Mouse (Mus musculus) kidney, embryonic 14.5 days (tissue): ENCODE results near the gene Itpk1. TPM values are rescaled to one million over a fixed set of nuclear protein-coding genes. Genes with fewer than 3 reads are reported as not detected.

Experiments
- microRNA counts: library from miRNA; unstranded; fragments of <30 nt; microRNA quantifications from one replicate; lab custom pipeline; 2017
- microRNA-seq: library from miRNA; unstranded; fragments of <30 nt; microRNA quantifications from one replicate; pipeline ENCODE4, GENCODE M21; 2016
- polyA plus RNA-seq: library from polyadenylated mRNA; unstranded; fragments of >200 nt; fragmentation: Nextera tagmentation; extraction: Ambion mirVana; gene quantifications from 2 replicates; pipeline ENCODE4 v1.2.1, GENCODE M21; 2014

Itpk1 gene
- polyA plus RNA-seq, 1 experiment from 2014 or later, result 18.4 TPM

MicroRNA genes within 50 kb of the gene (microRNA counts, 519-probe panel; counts per million panel counts)
- microRNA mmu-miR-1936 (lab: Ali Mortazavi, UCI), result not detected

Small RNAs within 50 kb of the gene (microRNA-seq; reads per million reads assigned to microRNA genes)
- gene Mir1936, result not detected

Other genes starting within 250 kb of the Itpk1 start
- gene Golga5, start 235.8 kb downstream of the Itpk1 start, polyA plus RNA-seq, result 23.3 and 39.3 TPM in 2 replicates
- gene Chga, start 150.0 kb downstream of the Itpk1 start, polyA plus RNA-seq, result 0.30 and 0.73 TPM in 2 replicates
- gene Moap1, start 38.7 kb upstream of the Itpk1 start, polyA plus RNA-seq, result 21.1 and 25.9 TPM in 2 replicates
- gene Tmem251, start 38.8 kb upstream of the Itpk1 start, polyA plus RNA-seq, result 11.9 and 12.1 TPM in 2 replicates
- not detected in 2 replicates for gene Gm28051, start 52.8 kb upstream of the Itpk1 start, polyA plus RNA-seq
- gene Gon7, start 52.9 kb upstream of the Itpk1 start, polyA plus RNA-seq, result 34.7 and 38.1 TPM in 2 replicates
- 33.7 and 53.7 TPM in 2 replicates for gene Ubr7, start 53.0 kb upstream of the Itpk1 start, polyA plus RNA-seq
- gene Gm20604, start 53.7 kb upstream of the Itpk1 start, polyA plus RNA-seq, result 25.8 TPM in 2 replicates
- 17.7 and 24.0 TPM in 2 replicates for gene Btbd7, start 173.5 kb upstream of the Itpk1 start, polyA plus RNA-seq
- not detected in 2 replicates for gene Cox8c, start 194.4 kb upstream of the Itpk1 start, polyA plus RNA-seq
- 0.14 and 0.16 TPM in 2 replicates for gene Unc79, start 243.9 kb upstream of the Itpk1 start, polyA plus RNA-seq